Mouse (Mus musculus): ENCODE data around the gene Hes5.

GRCm38 (mm10) chr4:154948940-154949588 is 11.7 kb upstream of the Hes5 start:
- TF ChIP-seq CTCF (IDR thresholded peaks at IDR 0.05; ENCODE audit: low read depth) (no peak), EP300 (IDR thresholded peaks at IDR 0.05; ENCODE audit: low read depth) (no peak)
